Mouse (Mus musculus) layer of hippocampus, adult 8-10 months (tissue): ENCODE measurements around the gene Kctd21. TPM values are rescaled to one million over a fixed set of nuclear protein-coding genes. Genes with fewer than 3 reads are reported as not detected.

Experiments
- DNase-seq, 2 experiments: peaks; one replicate each; pipeline ENCODE4 v3.0.0; 2022; ENCODE audit warnings: low spot score in 2 of 2
- total RNA-seq, 4 experiments: library from RNA; stranded (reverse); gene quantifications; 2 replicates each; pipeline ENCODE4 v1.2.4; 2022

Gene Kctd21
- total RNA-seq, 4 experiments from 2014 or later: 11.1 to 16.0 (median 13.0) TPM

DNA sequence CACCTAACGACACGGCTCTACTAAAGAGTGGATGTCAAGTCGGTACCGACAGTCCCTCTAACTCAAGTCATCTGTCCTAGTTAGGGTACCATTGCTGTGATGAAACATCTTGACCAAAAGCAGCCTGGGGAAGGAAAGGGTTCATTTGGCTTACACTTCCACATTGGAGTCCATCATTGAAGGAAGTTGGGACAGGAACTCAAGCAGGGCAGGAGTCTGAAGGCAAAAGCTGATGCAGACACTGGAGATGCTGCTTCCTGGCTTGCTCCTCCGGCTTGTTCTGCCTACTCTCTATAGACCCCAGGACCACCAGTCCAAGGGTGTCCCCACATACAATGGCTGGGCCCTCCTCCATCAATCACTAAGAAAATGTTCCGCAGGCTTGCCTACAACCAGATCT is 16.5 kb upstream of the Kctd21 start:
- DNase-seq: no peak

DNA sequence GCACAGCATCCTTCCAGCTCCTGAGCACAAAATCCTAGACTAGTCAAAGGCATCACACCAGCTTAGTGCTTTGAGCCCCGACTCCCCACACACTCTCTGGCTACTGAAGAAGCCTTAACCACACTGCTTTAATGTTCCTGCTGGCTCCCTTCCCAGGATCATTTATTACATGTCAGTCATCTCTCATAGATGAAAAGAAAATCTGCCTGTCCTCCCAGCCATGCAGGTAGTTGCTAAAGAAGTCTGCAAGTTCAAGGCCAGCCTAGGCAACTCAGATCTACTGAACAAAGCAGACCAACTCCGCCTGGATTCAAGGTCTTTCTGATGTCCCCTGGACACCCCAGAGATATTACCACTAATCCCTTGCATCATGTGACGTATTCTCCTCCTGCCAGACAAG is 14.4 kb upstream of the Kctd21 start:
- no peak for DNase-seq

GRCm38 (mm10) chr7:97324342-97324741 is 7.8 kb upstream of the Kctd21 start:
- DNase-seq: no peak

DNA sequence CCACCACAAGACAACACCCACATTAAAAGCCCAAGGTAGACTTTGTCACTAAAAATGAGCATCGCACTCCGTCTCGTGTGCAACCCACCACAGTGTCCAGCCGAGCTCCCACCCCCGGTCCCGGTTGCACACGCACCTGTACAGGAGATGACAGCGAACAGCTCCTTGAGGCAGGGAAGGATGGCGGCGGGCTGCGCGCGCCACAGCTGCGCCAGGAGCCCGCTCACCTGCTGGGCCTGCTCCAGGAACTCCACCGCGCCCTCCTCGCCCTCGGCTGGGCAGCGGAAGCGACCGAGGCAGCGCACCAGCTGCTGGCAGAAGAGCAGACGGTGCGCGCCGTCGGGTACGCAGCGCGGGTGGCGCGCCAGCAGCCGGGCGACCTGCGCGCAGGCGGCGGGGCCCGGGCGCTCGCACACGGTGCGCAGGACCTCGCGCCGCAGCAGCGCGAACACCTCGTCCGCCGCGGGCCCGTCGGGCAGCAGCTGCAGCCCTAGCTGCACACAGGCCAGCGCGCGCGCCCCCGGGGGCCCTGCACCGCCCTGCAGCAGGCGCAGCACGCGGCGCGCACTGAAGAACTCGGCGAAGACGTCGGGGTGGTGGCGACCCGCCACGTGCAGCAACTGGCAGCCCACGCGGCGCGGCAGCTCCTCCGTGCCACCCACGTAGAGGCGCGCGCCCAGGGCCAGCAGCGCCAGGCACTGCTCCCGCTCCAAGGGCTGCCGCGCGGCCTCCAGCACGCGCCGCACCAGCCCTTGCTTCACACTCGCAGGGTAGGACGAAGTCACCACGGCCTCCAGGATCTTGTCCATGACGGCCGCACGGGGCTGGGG is 6.8 kb upstream of the Kctd21 start:
- DNase-seq: peak in 1 of 2 experiments; percentile 24

- no peak for DNase-seq
These were observed 4.8 kb upstream of the Kctd21 start for GRCm38 (mm10) chr7:97327376-97327775.

DNA sequence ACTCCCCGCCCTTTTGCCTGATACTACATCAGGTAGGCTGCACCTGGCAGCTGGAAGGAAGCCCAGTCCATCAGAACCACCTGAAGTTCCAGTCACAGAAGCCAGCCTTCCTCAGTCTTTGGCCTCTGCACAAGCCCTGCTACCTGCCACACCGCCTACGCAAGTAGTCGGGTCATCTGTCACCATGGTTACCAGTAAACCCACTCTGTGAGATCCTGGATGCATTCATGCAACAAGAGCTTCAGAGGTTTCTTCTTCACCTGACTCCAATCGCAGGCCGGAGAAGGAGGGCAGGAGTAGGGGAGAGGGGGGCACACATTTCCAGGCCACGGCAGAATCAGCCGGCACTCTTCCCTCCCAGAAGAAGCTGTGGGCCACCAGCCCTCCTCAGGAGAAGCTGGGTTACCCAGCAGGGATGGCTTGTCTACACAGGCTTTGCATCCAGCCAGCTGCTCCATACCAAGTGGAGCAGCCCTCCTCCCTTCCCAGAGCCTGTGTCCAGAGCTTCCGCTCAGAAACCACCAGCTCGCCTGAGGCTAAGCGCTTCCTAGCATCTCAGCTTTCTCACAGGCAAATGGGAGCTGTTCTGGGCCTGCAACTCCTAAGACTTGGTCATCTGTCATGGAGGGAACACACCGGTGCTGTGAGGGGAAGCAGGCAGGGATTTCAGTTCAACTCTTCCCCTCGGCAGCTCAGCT is 3.1 kb upstream of the Kctd21 start:
- no peak for DNase-seq

DNA sequence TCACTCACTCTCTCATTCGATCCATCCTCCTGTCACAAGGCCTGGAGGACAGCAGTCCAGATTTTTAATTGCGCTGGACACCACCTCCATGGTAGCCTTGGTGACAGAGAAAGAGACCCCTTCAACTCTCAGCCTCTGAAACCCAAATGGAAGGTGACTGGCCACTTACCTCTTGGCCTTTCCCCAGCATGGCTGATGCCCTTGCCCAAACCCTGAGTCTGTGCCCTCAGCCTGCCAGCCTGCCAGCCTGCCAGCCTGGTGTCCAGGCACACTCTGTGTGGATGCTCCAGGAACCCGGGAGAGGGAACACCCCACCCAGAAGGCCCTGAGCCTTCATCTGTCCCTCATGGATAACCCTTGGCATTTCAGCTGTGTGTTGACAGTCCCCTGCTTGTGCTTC is 2.5 kb upstream of the Kctd21 start:
- no peak for DNase-seq

- no peak for DNase-seq
These were observed 1.0 kb upstream of the Kctd21 start for GRCm38 (mm10) chr7:97330931-97331645.

GRCm38 (mm10) chr7:97332667-97333041 is 527 bp downstream of the Kctd21 start:
- DNase-seq: no peak

DNA sequence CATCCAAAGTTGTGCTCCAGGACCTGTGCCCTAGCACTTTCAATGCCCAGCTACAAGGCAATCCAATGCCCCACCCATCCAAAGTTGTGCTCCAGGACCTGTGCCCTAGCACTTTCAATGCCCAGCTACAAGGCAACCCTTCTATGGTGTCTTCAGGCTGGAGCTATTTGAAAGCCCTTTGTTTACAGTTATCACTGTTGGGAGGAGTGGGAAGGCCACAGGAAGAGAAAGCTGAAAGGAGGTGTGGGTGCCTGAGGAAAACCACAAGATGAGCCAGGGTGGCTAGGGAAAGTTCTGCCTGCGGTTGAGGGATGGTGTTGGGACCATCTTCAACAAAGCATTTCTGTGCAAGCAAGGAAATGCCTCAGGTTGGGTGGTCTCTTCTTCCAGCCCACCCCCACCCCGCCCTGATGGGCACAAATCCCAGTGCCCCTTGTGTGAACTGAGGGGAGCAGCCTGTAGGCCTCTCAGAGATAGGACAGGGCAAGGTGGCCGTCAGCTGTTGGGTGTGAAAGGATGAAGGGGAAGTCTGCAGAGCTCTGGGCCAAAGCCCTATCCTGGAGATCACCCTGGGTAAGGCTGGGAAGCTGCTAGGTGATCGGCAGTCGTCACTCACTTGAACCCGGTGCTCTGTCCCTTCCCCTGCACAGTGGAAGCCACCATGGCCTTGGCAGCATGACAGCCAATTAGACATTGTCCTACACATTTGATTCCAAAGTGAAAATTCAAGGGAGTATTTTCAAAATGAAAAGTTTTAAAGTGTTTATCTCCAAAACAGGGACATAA is 1.2 kb downstream of the Kctd21 start:
- no peak for DNase-seq

DNA sequence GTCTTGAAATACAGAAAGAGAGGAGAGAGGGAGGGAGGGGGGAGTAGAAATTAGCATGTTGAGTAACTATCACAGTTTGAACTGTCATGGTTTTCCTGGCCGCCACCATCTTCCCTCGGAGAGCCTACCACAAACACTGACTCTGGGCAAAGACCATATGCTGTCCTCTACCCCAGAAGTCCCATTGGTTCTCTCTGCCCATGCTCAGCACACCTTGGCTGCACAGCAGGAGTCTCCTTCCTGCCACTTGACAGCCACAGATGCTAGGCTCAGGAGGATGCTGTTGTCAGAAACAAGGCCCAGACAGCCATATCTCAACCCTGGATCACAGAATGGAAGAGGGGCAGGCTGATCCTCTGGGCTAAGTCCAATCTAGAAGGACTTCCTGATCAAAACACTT is 2.3 kb downstream of the Kctd21 start:
- no peak for DNase-seq

- no peak for DNase-seq
These were observed 4.6 kb downstream of the Kctd21 start for GRCm38 (mm10) chr7:97336678-97337077.

DNA sequence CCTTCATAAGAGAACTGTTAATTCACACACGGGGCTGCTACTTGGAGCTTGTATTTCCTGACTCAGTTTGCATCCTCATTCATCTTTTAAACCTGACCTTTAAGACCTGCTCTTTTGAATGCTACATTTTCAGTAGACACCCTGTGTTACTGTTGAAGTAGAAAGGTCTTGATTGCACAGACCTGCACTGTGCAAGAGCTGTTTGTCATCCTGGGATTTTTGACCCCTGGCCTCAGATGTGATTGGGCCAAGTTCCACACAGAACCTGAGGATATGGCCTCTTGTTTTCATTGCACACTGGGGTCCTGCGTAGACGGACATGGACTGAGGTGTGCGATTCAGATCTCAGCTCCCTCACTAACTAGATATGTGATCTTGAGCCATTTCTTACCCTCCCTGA is 6.5 kb downstream of the Kctd21 start:
- no peak for DNase-seq

GRCm38 (mm10) chr7:97339623-97340022 is 7.5 kb downstream of the Kctd21 start:
- peak in 1 of 2 experiments; percentile 55 for DNase-seq

DNA sequence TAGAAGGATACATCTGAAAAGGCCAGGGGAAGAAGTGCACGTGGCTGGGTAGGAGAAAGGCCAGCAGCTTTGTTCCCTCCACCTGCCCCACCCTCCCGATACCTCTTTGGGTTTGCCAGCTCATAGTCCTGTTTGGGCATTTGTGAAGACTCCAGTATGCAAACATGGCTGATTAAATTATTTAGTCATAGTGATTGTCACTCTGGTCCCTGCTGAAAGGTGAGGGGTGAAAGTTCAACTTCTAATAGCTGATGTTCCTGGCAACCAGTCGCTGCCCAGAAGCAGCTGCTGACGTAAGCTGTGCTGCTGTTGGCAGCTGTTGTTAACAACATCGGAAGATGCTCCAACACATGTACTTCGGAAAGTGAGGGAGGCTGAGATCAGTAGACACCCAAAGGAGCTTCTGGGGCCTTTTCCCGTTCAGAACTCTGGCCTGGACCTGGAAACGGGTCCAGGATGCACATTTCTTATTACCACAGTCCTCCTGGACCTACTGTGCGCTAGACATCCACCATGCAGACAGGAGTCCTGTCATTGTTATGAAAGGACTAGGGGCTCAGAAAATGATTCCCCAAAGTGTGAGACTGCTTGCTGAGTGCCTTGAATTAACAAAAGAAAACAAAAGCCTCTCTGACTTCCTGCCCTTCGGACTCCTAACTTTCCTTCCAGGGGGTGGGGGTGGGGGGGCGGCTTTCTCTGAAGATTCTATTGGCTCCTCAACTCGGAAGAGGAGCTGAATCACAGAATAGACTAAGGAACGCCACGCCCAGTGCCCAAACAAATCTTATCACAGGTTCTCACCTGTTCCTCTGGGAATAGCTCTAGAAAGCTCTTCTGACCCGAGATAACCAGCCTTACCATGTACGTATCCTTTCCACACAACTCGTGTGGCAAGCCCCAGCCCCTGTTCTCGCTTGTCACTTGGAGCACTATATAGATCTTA is 9.1 kb downstream of the Kctd21 start:
- no peak for DNase-seq

- DNase-seq: no peak
These were observed 10.8 kb downstream of the Kctd21 start for GRCm38 (mm10) chr7:97342961-97343360.

GRCm38 (mm10) chr7:97344655-97345054 is 12.5 kb downstream of the Kctd21 start:
- no peak for DNase-seq

DNA sequence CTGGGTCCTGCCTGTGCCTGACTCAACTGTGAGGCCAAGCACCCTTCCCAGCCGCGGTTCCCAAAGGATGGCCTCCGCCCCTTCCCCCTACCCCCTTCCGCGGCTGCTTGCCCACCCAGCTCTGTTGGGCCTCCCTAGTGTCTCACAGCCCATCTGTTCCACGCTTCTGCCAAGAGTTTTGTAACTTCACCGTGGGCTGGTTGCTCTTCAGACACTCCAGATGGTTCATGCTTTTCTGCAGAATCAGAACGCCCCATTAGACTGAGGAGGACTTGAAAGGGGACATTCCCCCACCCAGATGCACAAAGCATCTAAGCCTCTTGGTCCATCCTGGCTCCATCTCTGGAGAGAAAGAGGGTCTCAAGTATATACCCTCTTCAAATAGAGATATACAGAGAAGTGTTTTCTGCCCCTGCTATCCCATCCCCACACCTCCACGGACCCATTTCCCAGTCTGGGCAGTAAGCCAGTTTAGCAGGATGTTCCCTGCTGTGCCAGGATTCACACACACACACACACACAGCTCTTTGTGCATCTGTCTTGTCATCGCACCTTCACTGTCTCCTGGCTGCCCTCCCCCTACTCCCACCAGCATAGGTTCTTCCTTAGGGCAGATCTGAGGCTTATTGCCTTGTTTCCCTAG is 13.2 kb downstream of the Kctd21 start:
- DNase-seq: peak; percentile 81 to 83

GRCm38 (mm10) chr7:97346111-97346821 is 14.1 kb downstream of the Kctd21 start:
- DNase-seq: peak in 1 of 2 experiments; percentile 5
